Comparison of ENCODE assay signal across 8 mouse cellular contexts in the genomic region with DNA sequence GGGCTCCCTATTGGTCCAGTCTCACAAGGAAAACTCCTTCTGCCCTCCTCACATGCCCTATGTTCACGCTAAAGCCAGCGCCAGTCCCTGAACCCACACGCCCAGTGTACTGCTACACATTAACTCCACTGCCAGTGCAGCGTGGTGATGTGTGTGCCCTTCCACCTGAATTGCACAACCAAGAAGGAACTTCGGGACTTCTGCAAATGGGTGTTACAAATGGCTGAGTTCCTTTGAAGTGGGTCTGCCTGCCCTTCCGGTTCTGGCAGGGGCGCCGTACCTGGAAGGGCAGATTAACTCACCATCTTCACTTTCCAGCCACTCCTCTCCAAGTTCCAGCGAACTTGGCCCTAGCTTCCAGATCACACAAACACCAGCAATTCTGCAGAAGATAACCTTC. TPM values are rescaled to one million over a fixed set of nuclear protein-coding genes. Genes with fewer than 3 reads are reported as not detected.
DNase-seq lines count a peak whose midpoint lies in the region; ATAC-seq and TF ChIP-seq lines count a peak whose summit lies in the region.

No protein-coding gene starts in this region.

- no peak overlapping the region for H3K27ac ChIP-seq in ES-E14 (ENCODE audit: insufficient read depth, low read depth, low read length, poor library complexity, severe bottlenecking)
- H3K27ac ChIP-seq in embryonic facial prominence, embryonic 12.5 days, result peak overlapping the region; percentile 81
- H3K27ac ChIP-seq in hindbrain, postnatal 0 days, result peak overlapping the region; percentile 45; the same call in 1 of the 2 replicates
- H3K27ac ChIP-seq in liver, embryonic 16.5 days (ENCODE audit: low read length), result peak overlapping the region; percentile 75
- peak overlapping the region; percentile 88 for H3K27ac ChIP-seq in small intestine, adult 2 months (ENCODE audit: insufficient read depth, low read depth, low read length)

- peak overlapping the region; percentile 22 to 66; a peak in 3 of 4 replicates for H3K4me3 ChIP-seq in ES-E14 (ENCODE audit: insufficient read depth in 1 of 2, low read depth in 1 of 2, low read length in 2 of 2, poor library complexity in 1 of 2, severe bottlenecking in 1 of 2)
- H3K4me3 ChIP-seq in embryonic facial prominence, embryonic 12.5 days, result no peak overlapping the region
- no peak overlapping the region for H3K4me3 ChIP-seq in hindbrain, postnatal 0 days (ENCODE audit: low read length)
- H3K4me3 ChIP-seq in liver, embryonic 16.5 days (ENCODE audit: low read depth, low read length), result peak overlapping the region; percentile 15
- H3K4me3 ChIP-seq in small intestine, adult 2 months (ENCODE audit: low read depth, low read length), result no peak overlapping the region

- peaks cover 6 to 15% of the 10 kb centered on the region in 2 experiments for H3K4me1 ChIP-seq in ES-E14 (ENCODE audit: control insufficient read depth in 2 of 2, insufficient read depth in 2 of 2, low read length in 2 of 2, poor library complexity in 1 of 2)
- H3K4me1 ChIP-seq in embryonic facial prominence, embryonic 12.5 days, result peaks cover 41% of the 10 kb centered on the region
- H3K4me1 ChIP-seq in hindbrain, postnatal 0 days (ENCODE audit: insufficient read depth, low read length), result peaks cover 31% of the 10 kb centered on the region
- peaks cover 36% of the 10 kb centered on the region for H3K4me1 ChIP-seq in liver, embryonic 16.5 days (ENCODE audit: control insufficient read depth, low read depth, low read length)
- peaks cover 28% of the 10 kb centered on the region for H3K4me1 ChIP-seq in small intestine, adult 2 months (ENCODE audit: control insufficient read depth, insufficient read depth, insufficient read length, low read length)

- ATAC-seq in embryonic facial prominence, embryonic 12.5 days (ENCODE audit: insufficient number of reproducible peaks, insufficient read depth, low FRiP score, low TSS enrichment), result no peak
- ATAC-seq in hindbrain, postnatal 0 days, result no peak
- peak; percentile 36 for ATAC-seq in liver, embryonic 16.5 days (ENCODE audit: low read depth)

- TF ChIP-seq CTCF in hindbrain, postnatal 0 days (IDR thresholded peaks at IDR 0.05; ENCODE audit: low read depth), result no peak
- TF ChIP-seq CTCF in small intestine, adult 2 months (IDR thresholded peaks at IDR 0.05; ENCODE audit: extremely low read depth, insufficient read length, insufficient replicate concordance, low read depth, low read length), result no peak

- no peaks in the 10 kb centered on the region for H3K27me3 ChIP-seq in embryonic facial prominence, embryonic 12.5 days
- no peaks in the 10 kb centered on the region for H3K27me3 ChIP-seq in hindbrain, postnatal 0 days (ENCODE audit: insufficient read depth, low read length)
- peaks cover 6% of the 10 kb centered on the region; the same call in 1 of the 2 replicates for H3K27me3 ChIP-seq in liver, embryonic 16.5 days (ENCODE audit: control insufficient read depth, insufficient read depth, low read depth, low read length)
- H3K27me3 ChIP-seq in small intestine, adult 2 months (ENCODE audit: control insufficient read depth, insufficient read depth, low read length), result no peaks in the 10 kb centered on the region

- in situ Hi-C loops in ES-E14 (cut with MboI; ENCODE audit: low sequenced_read_pairs in 2 of 2, unreplicated experiment in 2 of 2), result no loop called here

- H3K9ac ChIP-seq in ES-E14 (ENCODE audit: insufficient read depth, low read depth, low read length, poor library complexity, severe bottlenecking), result no peak overlapping the region
- H3K9ac ChIP-seq in embryonic facial prominence, embryonic 12.5 days, result peak overlapping the region; percentile 21; the same call in 1 of the 2 replicates
- H3K9ac ChIP-seq in hindbrain, postnatal 0 days (replicated peaks; ENCODE audit: low read length), result no peak overlapping the region
- H3K9ac ChIP-seq in liver, embryonic 16.5 days (ENCODE audit: low read depth, low read length), result peak overlapping the region; percentile 13

- peak overlapping the region; percentile 47 for H3K4me2 ChIP-seq in embryonic facial prominence, embryonic 12.5 days (replicated peaks)
- H3K4me2 ChIP-seq in hindbrain, postnatal 0 days (ENCODE audit: low read depth, low read length), result peak overlapping the region; percentile 59
- peak overlapping the region; percentile 54 for H3K4me2 ChIP-seq in liver, embryonic 16.5 days (ENCODE audit: low read depth, low read length)

- H3K36me3 ChIP-seq in ES-E14 (ENCODE audit: control insufficient read depth, insufficient read depth, low read length, poor library complexity, severe bottlenecking), result no peaks in the 10 kb centered on the region; the same call in 1 of the 2 replicates
- H3K36me3 ChIP-seq in embryonic facial prominence, embryonic 12.5 days, result no peaks in the 10 kb centered on the region
- H3K36me3 ChIP-seq in hindbrain, postnatal 0 days (ENCODE audit: insufficient read depth, low read length), result no peaks in the 10 kb centered on the region
- H3K36me3 ChIP-seq in liver, embryonic 16.5 days (ENCODE audit: control insufficient read depth, insufficient read depth), result no peaks in the 10 kb centered on the region
- H3K36me3 ChIP-seq in small intestine, adult 2 months (ENCODE audit: control insufficient read depth, insufficient read depth, low read length), result no peaks in the 10 kb centered on the region

- no peak for DNase-seq in ES-E14 (ENCODE audit: low read depth, low spot score)
- no peak for DNase-seq in hindbrain, postnatal 0 days (ENCODE audit: low spot score)
- no peak for DNase-seq in layer of hippocampus, adult 9-10 months (ENCODE audit: low spot score)
- no peak for DNase-seq in thymus, postnatal 25 days
- DNase-seq in embryo, embryonic 11 days, result no peak

- WGBS in embryonic facial prominence, embryonic 12.5 days, result 30% methylated on average over 9 of the region's 9 CpGs
- 40% methylated on average over 9 of the region's 9 CpGs for WGBS in hindbrain, postnatal 0 days
- WGBS in liver, embryonic 16.5 days (ENCODE audit: insufficient replicate concordance), result 11% methylated on average over 9 of the region's 9 CpGs
- 14% methylated on average over 9 of the region's 9 CpGs for WGBS in small intestine, adult 2 months

- H3K9me3 ChIP-seq in ES-E14 (ENCODE audit: control insufficient read depth, insufficient read depth, low read depth, low read length), result no peaks in the 10 kb centered on the region
- 0 out of 2 replicates have a peak, but pooled peaks cover 3% of the 10 kb centered on the region for H3K9me3 ChIP-seq in embryonic facial prominence, embryonic 12.5 days
- H3K9me3 ChIP-seq in hindbrain, postnatal 0 days (ENCODE audit: low read length), result no peaks in the 10 kb centered on the region
- H3K9me3 ChIP-seq in liver, embryonic 16.5 days (replicated peaks; ENCODE audit: control insufficient read depth, low read length), result no peaks in the 10 kb centered on the region

- no peak for TF ChIP-seq POLR2A in small intestine, adult 2 months (IDR thresholded peaks at IDR 0.05; ENCODE audit: low read depth, low read length)

TF ChIP-seq in ES-E14, 5 proteins besides CTCF, POLR2A, EP300 and RAD21:
- TF ChIP-seq CHD2 (IDR thresholded peaks at IDR 0.05; ENCODE audit: low read depth, low read length) (no peak), ZNF384 (IDR thresholded peaks at IDR 0.05; ENCODE audit: low read depth, low read length) (no peak), HCFC1 (IDR thresholded peaks at IDR 0.05; ENCODE audit: borderline replicate concordance, insufficient read depth, low read length) (no peak), ZC3H11A (IDR thresholded peaks at IDR 0.05; ENCODE audit: borderline replicate concordance, low read depth, low read length) (no peak), MAFK (IDR thresholded peaks at IDR 0.05; ENCODE audit: insufficient read depth, low read depth, low read length) (no peak)

RNA-seq across cellular contexts. Expression of a gene that starts 12.5 kb away (rescaled TPM):
- 3.9 and 6.0 TPM in 2 replicates for total RNA-seq in ES-E14 (2012; rRNA removed)
- 4.2 TPM in 2 replicates for polyA plus RNA-seq in embryonic facial prominence, embryonic 12.5 days (2016; fragmentation: Nextera tagmentation; extraction: Ambion mirVana)
- 8.3 and 8.5 TPM in 2 replicates for total RNA-seq in hindbrain, postnatal 0 days (2014; rRNA removed)
- polyA plus RNA-seq in hindbrain, postnatal 0 days (2015; fragmentation: Nextera tagmentation; extraction: Ambion mirVana), result 5.4 and 5.8 TPM in 2 replicates
- 3.7 and 5.0 TPM in 2 replicates for polyA plus RNA-seq in liver, embryonic 16.5 days (2015; fragmentation: Nextera tagmentation; extraction: Ambion mirVana)
- 26.9 and 51.8 TPM in 2 replicates for polyA plus RNA-seq in small intestine, adult 2 months (2012; rRNA removed)

Comparison
In these comparisons a context has a peak if more than half of its experiments do, and no peak if none do; other contexts are left out.
1. H3K4me3 ChIP-seq: peak in ES-E14 (2 of 2) and liver, embryonic 16.5 days (single experiment); none in embryonic facial prominence, embryonic 12.5 days (single experiment), hindbrain, postnatal 0 days (single experiment) and small intestine, adult 2 months (single experiment).
2. H3K9ac ChIP-seq: peak in embryonic facial prominence, embryonic 12.5 days (single experiment) and liver, embryonic 16.5 days (single experiment); none in ES-E14 (single experiment) and hindbrain, postnatal 0 days (single experiment).
3. Peak in every context shown above with its lines, with median percentiles within 50 percentile points of each other: H3K4me2 ChIP-seq.